Mouse (Mus musculus) testis, postnatal 10 days (tissue): Measurements from ENCODE around the gene Tbc1d1.
A peak's percentile ranks its signal among the peaks of the same experiment; 100 is the strongest.
"Not testable (repeated sequence)": the region's sequence is repeated elsewhere in the genome, so short reads cannot be mapped to it uniquely, and the experiment has no call there.

Experiments
- DNase-seq: peaks from one replicate; pipeline ENCODE4 v3.0.0; 2021; ENCODE audit warnings: low spot score

Tbc1d1 gene

DNA sequence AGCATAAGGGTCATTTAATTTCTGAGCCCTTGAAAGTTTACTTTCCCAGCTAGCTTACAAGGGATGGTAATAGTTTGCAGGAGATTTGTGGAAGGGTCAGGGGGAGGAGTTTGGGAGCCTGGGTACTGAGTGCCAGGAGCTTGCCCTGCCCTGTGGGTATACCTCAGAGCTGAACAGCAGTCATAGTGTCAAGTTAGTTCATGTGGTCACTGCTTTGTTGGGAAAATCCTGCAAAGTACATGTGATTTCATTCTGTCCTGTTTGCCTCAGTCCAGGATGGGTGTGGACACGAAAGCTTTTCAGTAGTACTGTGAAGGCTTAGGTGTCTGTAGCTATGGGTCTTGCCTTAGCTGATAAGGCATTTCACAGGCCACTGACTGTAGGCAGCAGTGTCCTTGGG is 159.0 kb downstream of the Tbc1d1 start:
- DNase-seq = no peak

GRCm38 (mm10) chr5:64323286-64323685 is 167.2 kb downstream of the Tbc1d1 start:
- no peak for DNase-seq

GRCm38 (mm10) chr5:64324353-64324752 is 168.2 kb downstream of the Tbc1d1 start:
- DNase-seq = no peak

DNA sequence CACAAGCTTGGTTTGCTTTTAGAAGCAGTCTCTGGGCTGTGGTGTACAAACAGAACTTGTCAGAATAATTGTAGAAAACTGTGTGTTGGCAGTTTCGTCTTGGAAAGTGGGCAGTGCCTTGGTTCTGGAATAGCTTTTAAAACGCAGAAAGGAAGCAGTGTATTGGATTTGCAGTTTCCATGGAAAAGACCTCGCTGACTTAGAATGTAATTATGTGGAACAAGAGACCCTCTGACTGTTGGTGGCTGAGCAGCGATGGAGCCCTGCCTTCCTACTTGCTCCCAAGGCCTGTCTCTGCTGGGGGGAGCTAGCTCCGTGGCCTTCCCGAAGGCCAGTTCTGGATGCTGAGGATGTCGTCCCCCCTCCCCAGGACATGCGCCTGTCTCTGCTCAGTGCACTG is 168.8 kb downstream of the Tbc1d1 start:
- no peak for DNase-seq

DNA sequence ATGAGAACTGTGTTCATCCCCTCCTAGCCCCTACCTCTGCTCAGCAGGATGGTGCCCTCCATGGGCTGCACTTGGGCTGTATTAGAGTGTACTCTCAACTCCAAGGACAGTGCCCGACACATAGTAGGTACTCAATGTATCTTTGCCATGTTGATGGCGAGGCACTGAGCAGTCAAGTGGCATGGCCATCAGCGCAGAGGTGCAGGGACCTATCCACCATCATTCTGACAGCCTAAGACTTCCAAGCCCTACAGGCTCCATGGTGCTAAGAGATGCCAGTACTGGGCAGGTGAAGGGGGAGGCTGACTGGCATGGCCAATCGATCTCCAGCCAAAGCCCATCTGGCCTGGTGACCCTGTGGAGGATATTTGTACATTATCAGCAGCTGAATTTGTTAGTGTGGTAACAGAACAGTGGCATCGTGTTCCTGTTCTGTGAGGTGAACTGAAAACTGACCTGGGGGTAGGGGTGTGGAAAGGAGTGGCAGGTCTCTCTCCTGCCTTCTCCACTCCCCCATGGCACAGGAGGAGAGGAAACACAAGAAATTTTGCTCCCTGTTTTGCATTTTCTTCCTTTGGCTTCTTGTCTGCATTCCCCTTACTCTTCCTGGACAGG is 169.7 kb downstream of the Tbc1d1 start:
- DNase-seq = no peak

GRCm38 (mm10) chr5:64326427-64327181 is 170.5 kb downstream of the Tbc1d1 start:
- DNase-seq = peak; percentile 55

GRCm38 (mm10) chr5:64327212-64327902 is 171.3 kb downstream of the Tbc1d1 start:
- no peak for DNase-seq

DNA sequence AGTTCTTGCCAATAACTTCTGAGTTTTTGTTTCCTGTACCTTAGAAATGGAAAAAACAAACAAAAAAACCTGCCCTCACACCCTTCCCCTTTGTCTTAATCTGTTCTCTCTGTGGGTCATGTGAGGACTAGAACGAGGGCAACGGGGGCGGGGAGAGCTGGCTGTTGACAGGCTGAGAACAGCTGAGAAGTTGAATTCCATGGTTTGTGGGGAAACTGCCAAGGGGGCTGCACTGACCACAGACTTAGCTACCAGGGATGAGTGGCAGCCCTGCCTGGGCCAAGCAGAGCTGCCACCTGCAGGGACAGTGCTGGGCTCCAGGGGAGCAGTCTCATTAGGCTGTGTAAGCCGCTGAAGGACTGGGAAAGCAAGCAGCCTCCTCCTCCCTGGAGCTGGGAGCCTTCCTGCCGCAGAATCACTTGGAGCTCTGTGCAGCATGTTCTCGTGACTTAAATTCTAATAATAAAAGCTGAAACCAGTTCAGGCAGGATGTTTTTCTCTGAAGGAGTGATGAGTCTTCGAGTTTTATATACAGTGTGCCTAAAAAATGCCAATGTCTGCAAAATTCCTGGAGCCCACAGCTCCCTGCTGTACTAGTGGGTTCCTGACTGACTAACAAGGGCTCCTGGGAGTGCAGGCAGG is 180.8 kb downstream of the Tbc1d1 start:
- peak; percentile 70 for DNase-seq

- not testable (repeated sequence) for DNase-seq
Observed at GRCm38 (mm10) chr5:64338795-64339194, 182.7 kb downstream of the Tbc1d1 start.

- no peak for DNase-seq
Observed at GRCm38 (mm10) chr5:64340366-64340765, 184.3 kb downstream of the Tbc1d1 start.

DNA sequence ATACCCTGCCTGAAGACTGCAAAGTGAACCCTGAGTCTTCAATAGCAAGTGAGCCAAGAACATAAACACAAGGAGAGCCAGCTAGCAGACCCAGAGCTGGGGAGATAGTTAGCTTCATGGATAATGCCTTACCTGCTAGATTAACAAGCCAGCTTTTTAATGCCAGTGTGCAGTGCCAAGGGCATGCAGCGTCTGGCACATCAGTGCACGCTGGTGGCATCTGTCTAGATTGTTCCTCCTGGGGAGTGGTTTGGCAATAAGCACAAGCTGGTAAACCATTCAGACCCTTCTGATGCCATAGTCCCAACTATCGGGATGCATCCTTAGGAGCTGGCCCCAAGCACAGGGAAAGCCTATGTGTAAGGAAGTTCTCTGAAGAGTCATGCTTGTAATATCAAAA is 185.6 kb downstream of the Tbc1d1 start:
- no peak for DNase-seq

DNA sequence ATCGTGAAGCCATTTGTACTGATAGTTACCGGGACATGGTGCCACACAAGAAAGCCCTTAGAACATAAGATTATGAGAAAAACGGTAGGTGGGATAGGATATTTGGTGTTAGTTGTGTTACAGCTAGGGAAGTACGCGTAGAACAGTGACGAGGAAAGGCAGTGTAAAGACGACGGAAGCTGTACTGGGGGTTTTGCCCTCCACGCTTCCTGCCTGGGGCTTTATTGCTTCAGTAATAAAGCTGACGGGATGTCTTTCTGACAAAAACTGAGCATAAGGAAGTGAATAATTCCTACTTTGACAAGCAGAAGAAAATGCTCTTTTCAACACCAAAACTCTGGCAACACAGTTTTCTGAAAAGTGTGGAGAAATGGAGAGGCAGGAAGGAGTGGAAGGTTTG is 186.0 kb downstream of the Tbc1d1 start:
- no peak for DNase-seq

DNA sequence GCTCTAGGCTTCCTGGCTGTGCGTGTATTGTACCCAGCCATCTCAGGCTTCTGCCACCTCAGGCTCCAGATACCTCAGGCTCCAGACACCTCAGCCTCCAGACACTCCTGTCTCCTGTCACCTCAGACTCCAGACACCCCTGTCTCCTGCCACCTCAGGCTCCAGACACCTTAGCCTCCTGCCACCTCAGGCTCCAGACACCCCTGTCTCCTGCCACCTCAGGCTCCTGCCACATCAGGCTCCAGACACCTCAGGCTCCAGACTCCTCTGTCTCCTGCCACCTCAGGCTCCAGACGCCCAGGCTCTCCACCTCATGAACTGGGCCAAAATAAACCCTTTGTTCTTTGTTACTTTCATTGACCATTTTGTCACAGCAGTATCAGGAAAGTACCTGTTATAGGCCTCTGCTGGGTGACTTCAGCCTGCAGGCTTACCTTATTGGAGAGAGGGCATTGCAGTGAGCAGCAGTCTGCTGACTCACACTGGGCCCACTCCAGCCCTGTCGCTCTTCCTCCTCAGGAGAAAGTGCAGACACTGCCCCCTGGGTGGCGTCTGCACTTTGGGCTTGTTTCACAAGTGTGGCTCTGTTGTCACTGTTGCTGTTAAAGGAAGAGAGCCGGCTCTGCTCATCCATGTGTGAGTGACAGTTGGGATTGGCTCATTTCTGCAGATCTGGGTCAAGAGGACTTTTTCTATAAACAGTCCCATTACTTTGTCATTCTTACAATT is 188.0 kb downstream of the Tbc1d1 start:
- no peak for DNase-seq

DNA sequence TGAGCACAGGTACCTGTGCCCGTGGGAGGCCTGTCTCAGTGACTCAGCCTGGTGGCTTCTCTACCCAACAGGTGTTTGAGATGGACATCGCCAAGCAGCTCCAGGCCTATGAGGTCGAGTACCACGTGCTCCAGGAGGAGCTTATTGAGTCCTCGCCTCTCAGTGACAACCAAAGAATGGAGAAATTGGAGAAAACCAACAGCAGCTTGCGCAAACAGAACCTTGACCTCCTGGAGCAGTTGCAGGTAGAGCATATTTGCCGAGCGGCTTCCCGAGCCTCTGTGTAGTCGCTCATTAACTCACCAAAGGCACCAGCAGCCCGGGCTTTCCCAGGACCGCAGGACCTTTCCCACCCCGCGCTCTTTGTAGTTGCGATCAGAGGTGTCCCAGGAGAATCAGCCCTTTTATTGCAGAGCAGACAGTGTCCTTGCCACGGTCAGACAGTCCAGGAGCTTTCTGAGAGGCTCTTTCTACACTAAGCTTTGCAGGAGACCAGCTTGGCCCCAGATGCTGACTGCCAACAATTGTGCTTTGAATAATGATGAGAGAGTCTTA is 189.2 kb downstream of the Tbc1d1 start:
- no peak for DNase-seq

DNA sequence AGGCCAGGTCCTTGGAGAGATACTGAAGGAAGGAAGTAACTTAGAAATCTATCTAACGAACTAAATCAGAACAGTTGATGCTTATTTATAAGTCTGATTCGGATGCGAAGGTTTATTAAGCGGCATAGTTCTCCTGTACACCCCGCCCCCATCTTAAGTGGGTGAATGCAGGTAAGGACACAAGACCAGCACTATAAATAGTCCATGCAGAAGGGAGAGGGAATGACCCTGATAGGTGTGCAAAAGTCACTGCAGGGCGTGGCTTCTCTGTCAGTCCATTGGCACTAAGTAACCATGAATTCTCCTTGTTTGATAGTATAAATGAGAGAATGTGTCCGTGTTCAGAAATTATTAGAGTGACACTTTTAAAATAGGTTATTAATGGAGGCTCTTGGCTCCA is 189.7 kb downstream of the Tbc1d1 start:
- DNase-seq = no peak

- DNase-seq = no peak
Observed at GRCm38 (mm10) chr5:64346343-64346885, 190.3 kb downstream of the Tbc1d1 start.

- no peak for DNase-seq
Observed at GRCm38 (mm10) chr5:64348166-64348565, 192.1 kb downstream of the Tbc1d1 start.

DNA sequence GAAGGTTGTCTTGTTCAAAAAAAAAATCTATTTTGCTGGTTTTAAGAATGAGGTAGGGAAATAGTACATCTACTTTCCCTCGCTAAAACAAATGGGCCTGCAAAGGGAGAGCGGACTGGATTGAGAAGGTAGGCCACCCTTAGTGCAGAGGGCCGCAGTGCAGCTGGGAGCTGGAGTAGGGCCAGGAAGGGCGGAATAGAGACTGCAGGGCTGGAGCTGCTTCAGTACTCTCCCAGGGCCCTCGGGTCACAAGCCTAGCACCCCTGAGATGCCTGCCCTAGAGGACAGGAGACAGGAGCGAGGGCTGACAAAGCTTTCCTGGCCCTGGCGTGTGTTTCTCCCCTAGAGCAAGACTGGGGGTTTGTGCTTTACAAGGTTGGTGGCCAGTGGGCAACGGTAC is 192.7 kb downstream of the Tbc1d1 start:
- DNase-seq = peak; percentile 55

- no peak for DNase-seq
Observed at GRCm38 (mm10) chr5:64351968-64352367, 195.9 kb downstream of the Tbc1d1 start.

GRCm38 (mm10) chr5:64358639-64359584 is 202.8 kb downstream of the Tbc1d1 start:
- no peak for DNase-seq
